Mouse (Mus musculus) mouse embryonic stem cell (cell line): ENCODE data around the gene L3hypdh.

Experiments used
- in situ Hi-C, 2 experiments: fragments of 300-500 bp; cut with MboI; formaldehyde crosslinking; loops; 1 replicate in 1 of 2; 3 replicates in 1 of 2; pipeline ENCODE4 v1.14.3; 2019 to 2020; ENCODE audit warnings: low sequenced_read_pairs in 2 of 2, low pct_unique_long_range_greater_than_20kb in 1 of 2, mixed read lengths in 1 of 2; ENCODE audit not compliant: unreplicated experiment in 1 of 2

The L3hypdh gene

DNA sequence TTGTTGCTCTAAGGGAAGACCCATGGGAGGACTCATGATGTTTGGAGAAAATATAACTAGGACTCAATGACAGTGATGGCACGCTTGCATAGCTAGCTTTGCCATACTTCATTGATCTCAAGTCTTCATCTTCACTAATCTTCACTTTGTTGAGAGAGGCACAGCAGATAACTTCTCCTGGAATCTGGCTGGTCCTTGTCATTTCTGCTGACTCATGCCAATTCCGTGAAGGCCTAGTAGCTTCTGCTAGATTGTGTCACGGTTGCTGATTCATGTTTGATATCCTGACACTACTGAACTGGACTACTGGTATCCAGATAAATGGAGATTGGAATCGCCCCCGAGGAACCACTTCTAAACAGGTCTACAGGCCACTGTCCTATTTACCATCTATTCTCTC lies 61.7 kb downstream of the L3hypdh start:
- in situ Hi-C loops, result no loop called here
